Mouse (Mus musculus): ENCODE measurements around the gene Itsn1. TPM values are rescaled to one million over a fixed set of nuclear protein-coding genes. Genes with fewer than 3 reads are reported as not detected.

The Itsn1 gene
- polyA plus RNA-seq, 1 experiment, result 55.2 TPM

DNA sequence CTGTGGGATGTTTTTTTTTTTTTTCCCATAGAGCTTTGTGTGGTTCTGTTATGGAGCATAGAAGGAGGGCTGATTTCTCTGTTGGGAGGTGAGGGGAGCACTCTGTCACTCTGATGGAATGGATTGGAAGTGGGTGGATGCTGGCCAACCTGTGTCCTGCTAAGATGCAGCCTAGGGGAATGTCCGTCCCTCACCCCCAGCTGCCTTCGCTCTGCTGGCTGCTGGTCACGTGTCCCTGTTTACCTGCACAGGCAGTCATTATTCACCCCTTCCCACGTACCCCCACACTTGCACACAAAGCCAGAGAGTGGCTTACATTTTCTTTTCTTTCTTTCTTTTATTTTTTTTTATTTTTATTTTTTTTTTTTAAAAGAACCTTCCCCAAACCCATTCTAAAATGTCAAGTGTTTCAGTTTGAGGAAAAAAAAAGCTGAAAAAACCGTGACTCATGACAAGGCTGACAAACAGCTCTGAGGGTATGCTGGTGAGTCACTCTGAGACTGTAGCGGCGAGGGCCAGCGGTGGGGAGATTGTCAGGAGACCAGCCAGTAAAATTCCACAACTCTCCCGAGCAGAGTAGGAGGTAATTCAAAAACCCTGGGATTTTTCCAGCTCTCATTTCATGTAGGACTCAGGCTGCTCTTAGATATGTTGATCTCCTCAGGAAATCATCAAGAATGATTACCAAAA is 233.3 kb downstream of the Itsn1 start:
- peaks cover 7% of the 10 kb centered on the region for H3K4me1 ChIP-seq (ENCODE audit: control insufficient read depth, insufficient read depth, low read length)
- TF ChIP-seq CTCF (IDR thresholded peaks at IDR 0.05; ENCODE audit: extremely low read depth, insufficient read depth, low read length), result no peak
- no peak for TF ChIP-seq POLR2A (IDR thresholded peaks at IDR 0.05; ENCODE audit: extremely low read depth, insufficient read depth, low read length)
- no peak overlapping the region for H3K4me3 ChIP-seq (ENCODE audit: insufficient read depth, low read length)
- peak overlapping the region; percentile 78 for H3K27ac ChIP-seq (ENCODE audit: insufficient read depth, low read length)

DNA sequence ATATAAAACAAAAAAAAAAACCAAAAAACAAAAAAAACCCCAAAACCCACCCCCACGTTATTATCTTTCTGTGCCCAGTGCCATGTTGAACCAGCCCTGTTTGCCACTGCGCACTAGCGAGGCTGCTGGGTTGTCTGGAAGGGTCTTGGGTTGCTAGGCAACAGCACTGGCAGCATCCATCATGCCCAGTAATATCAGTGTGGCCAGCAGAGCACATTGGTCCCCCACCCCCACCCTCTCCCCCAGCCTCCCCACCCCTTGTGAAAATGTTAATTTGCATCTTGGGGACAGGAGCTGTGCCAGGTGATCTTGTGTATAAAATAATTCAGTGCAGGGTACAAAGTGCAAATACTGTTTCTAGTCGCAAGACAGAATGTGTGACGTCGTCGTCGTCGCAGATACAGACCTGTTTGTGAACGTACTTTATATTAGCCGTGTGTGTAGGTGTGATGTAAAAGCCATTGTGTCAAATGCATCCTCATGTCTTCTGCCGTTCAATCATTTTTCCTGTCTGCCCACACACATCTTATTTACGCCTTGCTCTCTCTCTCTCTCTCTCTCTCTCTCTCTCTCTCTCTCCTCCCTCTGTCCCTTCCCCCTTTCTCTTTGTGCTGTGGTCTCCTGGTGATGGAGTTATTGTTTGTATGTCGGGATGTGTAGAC is 233.9 kb downstream of the Itsn1 start:
- Histone ChIP-seq H3K27ac (ENCODE audit: insufficient read depth, low read length) (no peak overlapping the region), H3K4me3 (ENCODE audit: insufficient read depth, low read length) (no peak overlapping the region), H3K4me1 (ENCODE audit: control insufficient read depth, insufficient read depth, low read length) (peaks cover 7% of the 10 kb centered on the region)
- TF ChIP-seq CTCF (IDR thresholded peaks at IDR 0.05; ENCODE audit: extremely low read depth, insufficient read depth, low read length), result no peak
- no peak for TF ChIP-seq POLR2A (IDR thresholded peaks at IDR 0.05; ENCODE audit: extremely low read depth, insufficient read depth, low read length)

DNA sequence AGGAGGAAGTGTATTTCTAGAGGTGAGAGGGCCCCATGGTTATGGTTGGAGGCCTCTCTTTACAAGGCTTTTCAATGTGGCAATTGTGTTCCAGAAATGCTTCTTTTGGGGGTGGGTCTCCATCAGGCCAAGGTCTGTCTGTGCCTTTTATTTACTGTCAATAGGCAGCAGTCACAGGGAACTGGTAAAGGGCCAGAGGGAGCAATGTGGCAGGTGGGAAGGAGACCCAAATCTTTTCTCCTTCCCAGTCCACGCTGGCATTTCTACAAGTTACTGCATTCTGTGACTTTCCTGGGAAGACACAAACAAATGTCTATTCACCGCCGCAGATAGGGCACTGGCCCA is 234.4 kb downstream of the Itsn1 start:
- Histone ChIP-seq H3K27ac (ENCODE audit: insufficient read depth, low read length) (no peak overlapping the region), H3K4me3 (ENCODE audit: insufficient read depth, low read length) (no peak overlapping the region), H3K4me1 (ENCODE audit: control insufficient read depth, insufficient read depth, low read length) (peaks cover 7% of the 10 kb centered on the region)
- TF ChIP-seq CTCF (IDR thresholded peaks at IDR 0.05; ENCODE audit: extremely low read depth, insufficient read depth, low read length) (no peak), POLR2A (IDR thresholded peaks at IDR 0.05; ENCODE audit: extremely low read depth, insufficient read depth, low read length) (no peak)

DNA sequence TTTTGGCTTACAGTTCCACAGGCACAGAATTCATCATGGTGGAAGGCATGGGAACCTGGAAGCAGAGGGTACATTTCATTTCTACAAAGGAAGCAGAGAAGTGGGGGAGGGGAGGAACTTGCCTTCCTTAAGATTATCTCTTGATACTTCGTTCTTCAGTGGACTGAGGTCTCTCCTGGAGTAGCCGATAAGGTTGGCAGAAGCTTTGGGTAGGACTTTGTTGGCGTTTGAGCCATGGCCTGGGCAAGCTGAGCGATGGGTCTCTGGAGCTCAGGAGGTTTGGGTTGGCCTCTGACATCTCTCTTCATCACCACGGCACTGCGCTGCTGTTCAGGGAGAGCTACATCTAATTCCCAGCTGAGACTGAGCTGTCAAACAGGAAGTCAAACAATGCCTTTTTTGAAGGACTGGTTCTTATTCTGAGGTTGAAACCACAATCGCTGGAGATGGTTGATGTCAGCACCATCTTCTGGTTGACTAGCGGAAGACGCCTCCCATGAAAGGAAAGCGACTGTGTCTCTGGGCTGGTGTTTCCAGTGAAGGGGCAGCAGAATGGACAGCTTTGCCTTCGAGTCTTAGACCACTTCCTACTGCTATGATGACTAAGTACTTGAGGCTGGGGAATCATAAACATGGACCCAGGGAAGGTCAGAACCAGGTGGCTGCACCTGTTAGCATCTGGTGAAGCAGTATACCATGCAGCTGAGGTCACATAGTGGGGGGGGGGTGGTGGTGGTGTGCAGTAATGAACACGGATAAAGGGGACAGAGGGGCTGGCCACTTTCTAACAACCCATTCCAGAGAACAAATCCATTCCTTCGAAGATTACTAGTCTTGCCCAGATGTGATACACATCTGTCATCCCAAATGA is 235.5 kb downstream of the Itsn1 start:
- TF ChIP-seq CTCF (IDR thresholded peaks at IDR 0.05; ENCODE audit: extremely low read depth, insufficient read depth, low read length), result no peak
- no peak for TF ChIP-seq POLR2A (IDR thresholded peaks at IDR 0.05; ENCODE audit: extremely low read depth, insufficient read depth, low read length)
- Histone ChIP-seq H3K27ac (ENCODE audit: insufficient read depth, low read length) (no peak overlapping the region), H3K4me3 (ENCODE audit: insufficient read depth, low read length) (no peak overlapping the region), H3K4me1 (ENCODE audit: control insufficient read depth, insufficient read depth, low read length) (peaks cover 7% of the 10 kb centered on the region)

DNA sequence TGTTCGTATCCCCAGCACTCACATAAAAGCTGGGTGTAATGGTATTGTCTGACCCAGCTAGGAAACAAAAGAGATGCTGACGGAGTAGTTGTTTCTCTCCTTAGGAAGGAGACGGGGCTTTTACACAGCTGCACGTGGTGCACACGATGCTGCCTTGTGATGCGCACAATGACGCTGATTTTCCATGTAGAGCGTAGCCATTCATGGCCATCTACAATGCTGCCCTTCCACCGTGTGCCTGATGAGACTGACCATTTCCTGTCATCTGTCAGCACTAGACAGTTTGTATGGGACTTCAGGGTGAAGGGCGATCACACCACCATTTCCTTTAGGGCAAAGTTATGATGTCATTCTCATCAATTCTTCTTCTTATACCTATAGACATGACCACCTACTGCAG is 239.6 kb downstream of the Itsn1 start:
- no peak overlapping the region for H3K27ac ChIP-seq (ENCODE audit: insufficient read depth, low read length)
- no peak for TF ChIP-seq CTCF (IDR thresholded peaks at IDR 0.05; ENCODE audit: extremely low read depth, insufficient read depth, low read length)
- no peak for TF ChIP-seq POLR2A (IDR thresholded peaks at IDR 0.05; ENCODE audit: extremely low read depth, insufficient read depth, low read length)
- H3K4me1 ChIP-seq (ENCODE audit: control insufficient read depth, insufficient read depth, low read length), result no peaks in the 10 kb centered on the region
- no peak overlapping the region for H3K4me3 ChIP-seq (ENCODE audit: insufficient read depth, low read length)

DNA sequence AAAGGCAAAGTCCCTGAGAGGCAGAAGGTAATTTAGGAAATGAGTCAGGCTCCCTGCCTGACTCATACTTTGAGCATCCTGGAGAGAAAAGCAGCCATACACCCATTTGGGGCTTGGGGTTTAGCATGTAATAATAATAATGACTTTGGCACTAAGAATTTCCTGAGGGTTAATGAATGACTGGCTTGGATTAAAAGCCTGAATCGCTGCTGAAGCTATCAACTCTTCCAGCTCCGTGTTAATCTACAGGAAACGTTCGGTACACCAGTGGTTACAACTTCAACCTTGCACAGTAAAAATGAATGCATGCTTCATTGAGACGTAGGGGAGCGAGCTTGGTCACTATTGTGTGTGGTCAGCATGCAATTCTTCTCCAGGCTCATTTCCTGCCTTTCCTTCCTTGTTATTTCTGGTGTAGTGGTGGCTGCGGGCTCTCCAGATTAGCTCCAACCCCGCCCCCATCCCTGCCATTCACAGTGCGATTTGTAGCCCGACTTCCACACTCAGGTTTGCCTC is 240.5 kb downstream of the Itsn1 start:
- no peak for TF ChIP-seq CTCF (IDR thresholded peaks at IDR 0.05; ENCODE audit: extremely low read depth, insufficient read depth, low read length)
- TF ChIP-seq POLR2A (IDR thresholded peaks at IDR 0.05; ENCODE audit: extremely low read depth, insufficient read depth, low read length), result no peak
- Histone ChIP-seq H3K4me1 (ENCODE audit: control insufficient read depth, insufficient read depth, low read length) (no peaks in the 10 kb centered on the region), H3K27ac (ENCODE audit: insufficient read depth, low read length) (no peak overlapping the region), H3K4me3 (ENCODE audit: insufficient read depth, low read length) (no peak overlapping the region)

Other genes with a start within 250 kb of the Itsn1 start
- 35.5 and 36.2 TPM in 2 replicates for gene Ifnar1, start 244.0 kb upstream of the Itsn1 start, polyA plus RNA-seq (2012; rRNA removed)
- 31.6 and 32.9 TPM in 2 replicates for gene Ifngr2, start 182.2 kb upstream of the Itsn1 start, polyA plus RNA-seq (2012; rRNA removed)
- gene Tmem50b, start 131.5 kb upstream of the Itsn1 start, polyA plus RNA-seq (2012; rRNA removed), result 91.1 and 96.8 TPM in 2 replicates
- gene Dnajc28, start 110.3 kb upstream of the Itsn1 start, polyA plus RNA-seq (2012; rRNA removed), result 6.8 and 8.2 TPM in 2 replicates
- gene Gart, start 82.3 kb upstream of the Itsn1 start, polyA plus RNA-seq (2012; rRNA removed), result 34.9 and 37.0 TPM in 2 replicates
- gene Son, start 81.8 kb upstream of the Itsn1 start, polyA plus RNA-seq (2012; rRNA removed), result 267 and 291 TPM in 2 replicates
- gene Donson, start 40.5 kb upstream of the Itsn1 start, polyA plus RNA-seq (2012; rRNA removed), result 32.1 and 33.5 TPM in 2 replicates
- gene Cryzl1, start 306 bp upstream of the Itsn1 start, polyA plus RNA-seq (2012; rRNA removed), result 118 and 124 TPM in 2 replicates

Data from cortical plate, adult 2 months (tissue).